Mouse (Mus musculus): ENCODE results near the gene Kdelr1. TPM values are rescaled to one million over a fixed set of nuclear protein-coding genes. Genes with fewer than 3 reads are reported as not detected.
A peak's percentile ranks its signal among the peaks of the same experiment; 100 is the strongest.

Gene Kdelr1
- total and polyA plus RNA-seq, 2 experiments from 2014 or later = 50.2 to 196 TPM

DNA sequence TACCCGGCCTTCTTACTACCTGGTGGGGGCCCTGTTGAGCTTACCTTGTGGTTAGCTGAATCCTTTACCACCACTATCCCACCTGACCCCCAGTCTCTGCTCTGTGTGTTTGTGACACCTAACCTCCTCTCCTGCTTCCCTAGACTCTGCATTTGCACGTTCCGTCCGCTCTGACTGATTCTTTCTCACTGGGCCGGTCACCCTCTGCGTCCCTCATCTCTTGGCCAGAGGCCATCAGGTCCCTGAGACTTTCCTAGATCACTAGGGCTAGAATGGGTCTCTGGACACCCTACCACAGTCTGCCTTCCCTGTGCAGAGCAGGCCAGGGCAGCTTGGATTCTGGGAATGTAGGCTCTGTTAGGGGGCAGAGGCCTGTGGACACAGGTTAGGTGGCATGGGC, 41.5 kb downstream of the Kdelr1 start:
- no peak overlapping the region for H3K4me2 ChIP-seq (ENCODE audit: low read depth, low read length)
- ATAC-seq (no peak), DNase-seq (ENCODE audit: low spot score) (no peak)
- H3K4me1 ChIP-seq (ENCODE audit: insufficient read depth, low read length) = peaks cover 16% of the 10 kb centered on the region; the same call in 1 of the 2 replicates
- WGBS = 84% methylated on average over 6 of the region's 6 CpGs
- H3K27ac ChIP-seq = no peak overlapping the region
- no peak for TF ChIP-seq CTCF (IDR thresholded peaks at IDR 0.05; ENCODE audit: low read depth)
- H3K9me3 ChIP-seq (ENCODE audit: low read length) = no peaks in the 10 kb centered on the region
- H3K36me3 ChIP-seq (ENCODE audit: insufficient read depth, low read length) = peaks cover 8% of the 10 kb centered on the region; the same call in 1 of the 2 replicates
- no peaks in the 10 kb centered on the region for H3K27me3 ChIP-seq (ENCODE audit: insufficient read depth, low read length)
- H3K4me3 ChIP-seq (ENCODE audit: low read length) = no peak overlapping the region
- no peak overlapping the region for H3K9ac ChIP-seq (replicated peaks; ENCODE audit: low read length)

DNA sequence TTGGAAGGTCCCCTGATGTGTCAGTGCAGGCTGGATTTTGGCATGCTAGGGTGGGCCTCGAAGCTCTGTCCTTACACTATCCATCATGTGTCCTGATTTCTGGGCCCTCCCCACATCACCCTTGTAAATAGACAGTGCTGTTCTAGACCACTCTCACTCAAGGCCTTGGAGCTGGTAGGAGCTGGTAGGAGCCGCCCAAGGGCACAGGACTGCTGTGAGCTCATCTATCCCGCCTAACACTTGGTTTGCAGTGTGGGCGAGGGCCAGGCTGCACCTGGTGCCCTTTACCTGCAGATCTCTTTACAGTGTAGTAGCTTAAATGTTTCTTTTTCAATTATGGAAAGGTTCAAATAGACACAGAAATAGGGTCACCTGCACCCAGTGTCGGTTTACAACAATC, 42.4 kb downstream of the Kdelr1 start:
- H3K4me2 ChIP-seq (ENCODE audit: low read depth, low read length) = no peak overlapping the region
- H3K9me3 ChIP-seq (ENCODE audit: low read length) = no peaks in the 10 kb centered on the region
- H3K27me3 ChIP-seq (ENCODE audit: insufficient read depth, low read length) = no peaks in the 10 kb centered on the region
- H3K27ac ChIP-seq = no peak overlapping the region
- DNase-seq (ENCODE audit: low spot score) = no peak
- no peak overlapping the region for H3K4me3 ChIP-seq (ENCODE audit: low read length)
- no peaks in the 10 kb centered on the region; the same call in 1 of the 2 replicates for H3K36me3 ChIP-seq (ENCODE audit: insufficient read depth, low read length)
- H3K9ac ChIP-seq (replicated peaks; ENCODE audit: low read length) = no peak overlapping the region
- H3K4me1 ChIP-seq (ENCODE audit: insufficient read depth, low read length) = peaks cover 16% of the 10 kb centered on the region; the same call in 1 of the 2 replicates
- WGBS = 94% methylated on average over 5 of the region's 5 CpGs
- TF ChIP-seq CTCF (IDR thresholded peaks at IDR 0.05; ENCODE audit: low read depth) = no peak
- ATAC-seq = no peak

- DNase-seq (ENCODE audit: low spot score) (peak; percentile 94), ATAC-seq (peak; percentile 89)
- 27% methylated on average over 26 of the region's 26 CpGs for WGBS
- no peaks in the 10 kb centered on the region for H3K9me3 ChIP-seq (ENCODE audit: low read length)
- H3K9ac ChIP-seq (replicated peaks; ENCODE audit: low read length) = peak overlapping the region; percentile 43
- no peaks in the 10 kb centered on the region for H3K27me3 ChIP-seq (ENCODE audit: insufficient read depth, low read length)
- peak overlapping the region; percentile 54 for H3K4me2 ChIP-seq (ENCODE audit: low read depth, low read length)
- peak overlapping the region; percentile 87 for H3K27ac ChIP-seq
- peaks cover 16% of the 10 kb centered on the region; the same call in 1 of the 2 replicates for H3K4me1 ChIP-seq (ENCODE audit: insufficient read depth, low read length)
- no peaks in the 10 kb centered on the region; the same call in 1 of the 2 replicates for H3K36me3 ChIP-seq (ENCODE audit: insufficient read depth, low read length)
- H3K4me3 ChIP-seq (ENCODE audit: low read length) = peak overlapping the region; percentile 15
- no peak for TF ChIP-seq CTCF (IDR thresholded peaks at IDR 0.05; ENCODE audit: low read depth)
Observed at GRCm38 (mm10) chr7:45916056-45917003, 43.8 kb downstream of the Kdelr1 start.

DNA sequence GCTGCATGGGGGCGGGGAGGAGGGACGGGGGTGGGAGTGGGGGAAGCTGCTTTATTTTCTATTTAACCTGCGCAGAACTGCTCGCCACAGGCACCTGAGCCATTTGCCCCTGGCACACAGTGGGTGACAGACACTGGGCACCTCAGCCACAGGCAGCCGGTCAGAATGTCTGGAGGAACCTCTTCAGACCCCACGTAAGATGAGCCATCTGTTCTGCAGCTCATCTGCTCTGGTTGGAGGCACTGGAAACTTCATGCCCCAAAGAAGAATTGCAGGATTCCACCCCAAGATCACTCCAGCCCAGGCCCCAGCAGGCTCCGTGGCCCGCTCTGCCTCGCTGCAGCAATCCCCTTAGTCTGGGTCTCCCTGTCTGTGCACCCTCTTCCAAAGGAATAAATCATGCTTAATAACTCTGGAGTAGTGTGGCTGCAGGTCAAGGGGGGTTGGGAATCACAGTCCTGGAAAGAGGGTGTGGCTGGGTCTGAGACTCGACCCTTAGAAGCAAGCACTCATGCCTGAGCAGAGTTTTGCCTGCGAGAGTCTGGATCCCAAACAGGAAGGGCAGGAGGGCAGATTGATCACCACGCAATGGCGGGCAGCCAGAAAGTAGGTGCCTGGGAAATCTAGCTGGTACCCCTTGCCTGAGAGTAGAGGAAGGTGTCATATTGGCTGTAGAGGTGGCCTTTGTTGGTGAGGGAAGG, 44.6 kb downstream of the Kdelr1 start:
- Histone ChIP-seq H3K4me2 (ENCODE audit: low read depth, low read length) (peak overlapping the region; percentile 54), H3K9me3 (ENCODE audit: low read length) (no peaks in the 10 kb centered on the region), H3K27ac (peak overlapping the region; percentile 87), H3K27me3 (ENCODE audit: insufficient read depth, low read length) (no peaks in the 10 kb centered on the region), H3K36me3 (ENCODE audit: insufficient read depth, low read length) (no peaks in the 10 kb centered on the region; the same call in 1 of the 2 replicates), H3K9ac (replicated peaks; ENCODE audit: low read length) (peak overlapping the region; percentile 37), H3K4me1 (ENCODE audit: insufficient read depth, low read length) (peaks cover 16% of the 10 kb centered on the region; the same call in 1 of the 2 replicates), H3K4me3 (ENCODE audit: low read length) (peak overlapping the region; percentile 8; the same call in 1 of the 2 replicates)
- ATAC-seq (no peak), DNase-seq (ENCODE audit: low spot score) (no peak)
- TF ChIP-seq CTCF (IDR thresholded peaks at IDR 0.05; ENCODE audit: low read depth) = no peak
- WGBS = 35% methylated on average over 13 of the region's 13 CpGs

DNA sequence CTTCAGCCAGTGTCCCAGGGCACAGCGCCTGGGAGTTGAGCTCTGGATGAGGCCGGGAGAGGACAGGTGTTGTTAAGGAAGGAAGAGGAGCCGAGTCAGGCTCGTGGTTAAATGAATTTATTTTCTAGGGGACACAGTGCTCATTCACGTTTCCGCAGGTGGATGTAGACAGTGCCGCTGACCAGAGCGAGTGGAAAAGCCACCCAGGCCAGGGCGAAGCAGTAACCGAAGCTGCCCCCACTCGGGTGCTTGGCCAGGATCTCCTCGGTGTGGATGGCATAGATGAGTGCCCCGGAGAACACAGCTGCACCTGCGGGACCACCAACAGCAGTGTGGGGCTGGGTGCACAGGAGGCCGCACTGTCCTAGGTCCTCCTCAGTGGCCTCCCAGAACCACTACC, 45.4 kb downstream of the Kdelr1 start:
- ATAC-seq (no peak), DNase-seq (ENCODE audit: low spot score) (no peak)
- H3K27me3 ChIP-seq (ENCODE audit: insufficient read depth, low read length) = no peaks in the 10 kb centered on the region
- H3K9me3 ChIP-seq (ENCODE audit: low read length) = no peaks in the 10 kb centered on the region
- peak overlapping the region; percentile 37; the same call in 1 of the 2 replicates for H3K9ac ChIP-seq (replicated peaks; ENCODE audit: low read length)
- peak overlapping the region; percentile 87; the same call in 1 of the 2 replicates for H3K27ac ChIP-seq
- H3K4me2 ChIP-seq (ENCODE audit: low read depth, low read length) = no peak overlapping the region
- H3K36me3 ChIP-seq (ENCODE audit: insufficient read depth, low read length) = no peaks in the 10 kb centered on the region; the same call in 1 of the 2 replicates
- WGBS = 87% methylated on average over 15 of the region's 15 CpGs
- no peak for TF ChIP-seq CTCF (IDR thresholded peaks at IDR 0.05; ENCODE audit: low read depth)
- H3K4me1 ChIP-seq (ENCODE audit: insufficient read depth, low read length) = peaks cover 16% of the 10 kb centered on the region; the same call in 1 of the 2 replicates
- no peak overlapping the region for H3K4me3 ChIP-seq (ENCODE audit: low read length)

DNA sequence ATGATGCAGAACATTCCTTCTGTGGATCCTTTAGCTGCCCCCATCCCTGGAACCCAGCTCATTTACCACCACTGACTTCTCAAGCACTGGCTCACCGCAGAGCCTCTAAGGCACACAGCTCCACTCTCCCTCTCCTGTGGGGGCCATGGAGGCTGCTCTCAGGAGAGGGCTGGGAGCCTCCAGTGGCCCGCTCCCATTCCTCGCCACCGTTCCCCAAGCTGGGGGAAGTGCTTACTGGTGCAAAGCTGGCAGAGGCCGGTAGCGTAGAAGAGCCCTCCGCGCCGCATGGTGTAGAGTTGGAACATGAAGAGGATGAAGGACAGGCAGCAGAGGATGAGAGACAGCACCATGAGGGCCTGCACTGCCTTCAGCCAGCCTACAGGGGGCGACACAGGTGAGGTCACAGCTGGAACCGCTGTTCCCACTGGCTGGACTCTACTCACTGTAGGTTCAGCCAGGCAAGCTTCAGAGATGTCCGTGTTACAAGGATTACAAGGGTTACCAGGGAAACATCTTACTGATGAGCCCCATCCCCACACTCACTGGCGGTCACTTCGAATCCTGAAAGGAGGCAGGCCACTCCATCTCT, 46.6 kb downstream of the Kdelr1 start:
- peak; percentile 53 for TF ChIP-seq CTCF (IDR thresholded peaks at IDR 0.05; ENCODE audit: low read depth)
- Histone ChIP-seq H3K9ac (replicated peaks; ENCODE audit: low read length) (no peak overlapping the region), H3K4me1 (ENCODE audit: insufficient read depth, low read length) (peaks cover 21% of the 10 kb centered on the region), H3K27ac (no peak overlapping the region), H3K27me3 (ENCODE audit: insufficient read depth, low read length) (no peaks in the 10 kb centered on the region), H3K36me3 (ENCODE audit: insufficient read depth, low read length) (no peaks in the 10 kb centered on the region; the same call in 1 of the 2 replicates), H3K4me3 (ENCODE audit: low read length) (no peak overlapping the region), H3K9me3 (ENCODE audit: low read length) (no peaks in the 10 kb centered on the region), H3K4me2 (ENCODE audit: low read depth, low read length) (no peak overlapping the region)
- DNase-seq (ENCODE audit: low spot score) (no peak), ATAC-seq (no peak)
- 66% methylated on average over 14 of the region's 14 CpGs for WGBS
